ENCODE assay signal across 33 mouse cellular contexts in genomic region chr16:74732940-74733776, GRCm38 (mm10).
"Had no signal": no experiment of that assay in that cellular context is flagged by ENCODE, and none has a peak within 500 bp of the region (broad histone marks: within the 10 kb centered on the region; RNA-seq: fewer than 3 reads in every experiment).

No protein-coding gene starts in this region.

- H3K4me1 ChIP-seq: hindbrain, embryonic 10.5 days; hindbrain, embryonic 12.5 days; hindbrain, embryonic 13.5 days; hindbrain, embryonic 15.5 days; intestine, embryonic 15.5 days; kidney, embryonic 15.5 days had no signal

- DNase-seq: heart, postnatal 10 days; heart, postnatal 14 days; heart, postnatal 36 days; heart, postnatal 4 days; kidney, adult 11 months; kidney, adult 18-20 months; kidney, adult 2 months; kidney, adult 8-10 months; kidney, adult 9 months; kidney, postnatal 10 days; kidney, postnatal 14 days; kidney, postnatal 25 days; kidney, postnatal 36 days; kidney, postnatal 4 days; layer of hippocampus, adult 9-11 months; layer of hippocampus, postnatal 36 days had no signal

- H3K9ac ChIP-seq: heart, embryonic 13.5 days; heart, embryonic 15.5 days; hindbrain, embryonic 12.5 days; hindbrain, embryonic 13.5 days; hindbrain, embryonic 14.5 days; hindbrain, embryonic 15.5 days; intestine, embryonic 15.5 days; kidney, embryonic 15.5 days had no signal

- H3K9me3 ChIP-seq: heart, embryonic 13.5 days; heart, embryonic 15.5 days; hindbrain, embryonic 10.5 days; hindbrain, embryonic 12.5 days; hindbrain, embryonic 13.5 days; hindbrain, embryonic 15.5 days; intestine, embryonic 15.5 days; kidney, embryonic 15.5 days had no signal

- H3K27me3 ChIP-seq: heart, embryonic 13.5 days; heart, embryonic 15.5 days; hindbrain, embryonic 12.5 days; hindbrain, embryonic 13.5 days; hindbrain, embryonic 15.5 days; intestine, embryonic 15.5 days; kidney, embryonic 15.5 days had no signal

- H3K4me3 ChIP-seq: heart, embryonic 13.5 days; heart, embryonic 15.5 days; hindbrain, embryonic 10.5 days; hindbrain, embryonic 12.5 days; hindbrain, embryonic 13.5 days; hindbrain, embryonic 15.5 days; intestine, embryonic 15.5 days; kidney, embryonic 15.5 days; layer of hippocampus, adult 2 months; left cerebral cortex, adult 2 months had no signal

- H3K27ac ChIP-seq: heart, embryonic 13.5 days; heart, embryonic 15.5 days; hindbrain, embryonic 10.5 days; hindbrain, embryonic 12.5 days; hindbrain, embryonic 13.5 days; hindbrain, embryonic 14.5 days; hindbrain, embryonic 15.5 days; hindbrain, postnatal 0 days; intestine, embryonic 15.5 days; kidney, embryonic 15.5 days; kidney, postnatal 0 days; layer of hippocampus, adult 2 months; left cerebral cortex, adult 2 months had no signal

- ATAC-seq: hindbrain, embryonic 16.5 days; hindbrain, postnatal 0 days; inflammation-experienced regulatory T-cells, adult 6 months; intestine, embryonic 15.5 days; intestine, embryonic 16.5 days; intestine, postnatal 0 days had no signal

- H3K36me3 ChIP-seq: heart, embryonic 13.5 days; heart, embryonic 15.5 days; hindbrain, embryonic 10.5 days; hindbrain, embryonic 12.5 days; hindbrain, embryonic 13.5 days; hindbrain, embryonic 15.5 days; intestine, embryonic 15.5 days; kidney, embryonic 15.5 days had no signal

- H3K4me2 ChIP-seq: heart, embryonic 13.5 days; heart, embryonic 15.5 days; hindbrain, embryonic 12.5 days; hindbrain, embryonic 13.5 days; hindbrain, embryonic 14.5 days; hindbrain, embryonic 15.5 days; intestine, embryonic 15.5 days; kidney, embryonic 15.5 days had no signal
